Mouse (Mus musculus) activated CD4-positive, CD25-positive, alpha-beta regulatory T cell, adult 4 months (primary cell): ENCODE measurements around the gene Gm49661. TPM values are rescaled to one million over a fixed set of nuclear protein-coding genes. Genes with fewer than 3 reads are reported as not detected.

Experiments used
- ATAC-seq: one replicate; pipeline ENCODE4 v1.8.0; 2017
- polyA plus RNA-seq, 2 experiments: library from polyadenylated mRNA; unstranded; fragments of 100-300 nt; shearing (Covaris generic); gene quantifications; one replicate each; pipeline ENCODE4 v1.2.1; 2017

The Gm49661 gene
- polyA plus RNA-seq, 2 experiments from 2014 or later = not detected

GRCm38 (mm10) chr8:84928456-84929306, 40.6 kb downstream of the Gm49661 start:
- ATAC-seq = no peak

DNA sequence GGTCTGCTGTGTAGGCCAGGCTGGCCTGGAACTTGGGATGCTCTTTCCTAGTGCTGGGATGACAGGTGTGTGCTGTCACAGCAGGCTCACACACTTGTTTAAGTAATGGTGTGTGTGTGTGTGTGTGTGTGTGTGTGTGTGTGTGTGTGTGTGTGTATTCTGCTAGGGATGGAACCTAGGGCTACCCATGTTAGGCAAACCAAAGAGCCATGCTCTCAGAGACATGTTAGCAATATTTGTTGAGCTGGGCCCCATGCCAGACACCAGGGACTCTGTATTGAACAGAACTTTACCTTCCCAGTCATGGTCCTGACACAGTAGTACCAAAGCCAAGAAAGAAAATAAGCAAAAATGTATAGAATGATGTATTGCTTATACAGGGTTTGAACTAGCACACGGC, 41.7 kb downstream of the Gm49661 start:
- no peak for ATAC-seq

DNA sequence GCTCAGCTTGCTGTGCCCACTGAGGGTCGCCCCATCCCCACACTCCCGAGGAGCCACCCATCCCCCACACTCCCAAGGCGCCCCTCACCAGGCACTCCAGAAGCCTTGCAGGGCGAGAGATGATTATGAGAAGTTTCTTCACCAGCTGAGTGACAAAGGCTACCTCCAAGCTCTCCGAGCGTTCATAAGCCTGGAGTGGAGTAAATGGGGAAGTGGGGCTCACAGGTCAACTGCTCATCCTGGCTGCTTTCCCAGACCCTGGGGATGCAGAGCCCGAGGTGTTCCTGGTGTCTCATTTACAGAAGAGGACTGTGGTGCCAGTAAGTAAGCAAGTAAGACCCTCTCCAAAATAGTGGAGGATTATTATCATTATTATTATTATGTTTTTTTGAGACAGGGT, 43.7 kb downstream of the Gm49661 start:
- no peak for ATAC-seq

DNA sequence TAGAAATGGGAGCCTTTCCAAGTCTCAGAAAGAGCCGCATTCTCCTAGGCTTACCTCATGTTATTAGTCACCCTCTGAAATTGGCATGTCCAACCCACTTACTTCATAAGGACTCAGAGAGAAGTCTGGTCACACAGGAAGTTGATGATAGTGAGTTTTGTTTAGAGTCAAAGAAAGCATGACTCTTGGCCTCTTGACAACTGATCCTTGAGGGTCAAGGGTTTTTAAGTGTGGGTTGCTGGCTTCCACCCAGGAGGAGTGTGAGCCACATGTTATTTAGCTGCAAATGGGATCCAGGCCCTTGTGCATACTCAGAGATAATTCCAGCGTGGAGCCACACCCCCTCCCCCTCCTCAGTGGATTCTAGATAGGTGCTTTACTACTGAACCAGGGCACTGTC, 47.6 kb downstream of the Gm49661 start:
- no peak for ATAC-seq

DNA sequence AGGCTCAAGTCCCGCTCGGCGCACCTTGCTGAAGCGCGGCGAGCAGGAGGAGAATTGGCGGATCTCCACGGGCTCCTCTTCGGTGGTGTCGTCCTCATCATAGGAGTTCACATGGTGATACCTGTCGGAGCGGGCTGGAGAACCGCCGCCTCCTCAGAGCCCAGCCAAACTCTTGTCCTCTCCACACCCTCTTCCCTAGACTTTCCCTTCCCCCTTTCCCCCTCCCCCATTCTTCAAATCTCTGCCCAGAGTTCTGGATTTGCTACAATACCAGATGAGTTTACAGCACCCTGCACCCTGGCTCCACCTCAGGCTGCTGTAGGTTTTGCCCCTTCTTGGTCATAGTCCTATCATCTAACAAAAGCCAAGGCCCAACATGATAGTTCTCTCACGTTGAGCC, 50.6 kb downstream of the Gm49661 start:
- no peak for ATAC-seq

DNA sequence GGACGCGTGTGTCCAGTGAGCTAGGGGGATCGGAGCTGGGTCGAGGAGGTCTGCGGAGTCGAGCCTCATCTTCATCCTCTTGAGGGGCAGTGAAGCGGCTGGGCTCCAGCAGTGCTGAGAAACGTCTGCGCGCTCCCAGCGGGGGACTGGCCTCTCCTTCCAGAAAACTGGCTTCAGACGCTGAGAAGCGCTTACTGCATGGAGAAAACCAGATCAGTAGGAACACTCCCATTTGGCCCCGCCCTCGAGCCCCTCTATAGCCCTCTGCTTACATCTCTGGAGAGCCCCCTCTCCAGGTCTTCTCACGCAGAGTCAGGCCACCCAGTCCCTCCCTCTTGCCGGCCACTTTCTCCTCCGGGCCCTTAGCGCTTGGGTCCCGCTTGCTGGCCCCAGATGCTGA, 51.5 kb downstream of the Gm49661 start:
- no peak for ATAC-seq

Other genes starting within 250 kb of the Gm49661 start
- gene G430095P16Rik, start 246.4 kb downstream of the Gm49661 start, polyA plus RNA-seq = 10 to 100 TPM; 20.2 to 37.5 TPM
- gene Nfix, start 169.1 kb downstream of the Gm49661 start, polyA plus RNA-seq = 1 to 10 TPM; 2.0 to 2.2 TPM
- gene Dand5, start 146.6 kb downstream of the Gm49661 start, polyA plus RNA-seq = 1 to 10 TPM; 4.2 to 4.5 TPM
- gene Gadd45gip1, start 137.9 kb downstream of the Gm49661 start, polyA plus RNA-seq = 10 to 100 TPM; 18.5 to 21.5 TPM
- gene Rad23a, start 128.8 kb downstream of the Gm49661 start, polyA plus RNA-seq = 100 to 1,000 TPM; 125 to 131 TPM
- 100 to 1,000 TPM; 269 to 303 TPM for gene Calr, start 122.5 kb downstream of the Gm49661 start, polyA plus RNA-seq
- gene Farsa, start 112.4 kb downstream of the Gm49661 start, polyA plus RNA-seq = 10 to 100 TPM; 45.8 to 58.4 TPM
- gene Syce2, start 97.3 kb downstream of the Gm49661 start, polyA plus RNA-seq = 10 to 100 TPM in 1 of 2 experiments, 1 to 10 TPM in 1; 8.2 to 15.0 TPM
- gene Gcdh, start 75.5 kb downstream of the Gm49661 start, polyA plus RNA-seq = 10 to 100 TPM; 11.3 to 15.1 TPM
- gene Klf1, start 67.5 kb downstream of the Gm49661 start, polyA plus RNA-seq = 1 to 10 TPM in 1 of 2 experiments, not detected in 1; 1.1 TPM
- 10 to 100 TPM; 15.1 to 18.1 TPM for gene Dnase2a, start 60.9 kb downstream of the Gm49661 start, polyA plus RNA-seq
- 1 to 10 TPM in 1 of 2 experiments, under 1 TPM in 1; 0.64 to 1.0 TPM for gene Mast1, start 32.1 kb downstream of the Gm49661 start, polyA plus RNA-seq
- not detected for gene Rtbdn, start 22.4 kb downstream of the Gm49661 start, polyA plus RNA-seq
- 100 to 1,000 TPM; 246 to 312 TPM for gene Prdx2, start 154 bp upstream of the Gm49661 start, polyA plus RNA-seq
- gene Rnaseh2a, start 334 bp upstream of the Gm49661 start, polyA plus RNA-seq = 10 to 100 TPM; 68.9 to 91.0 TPM
- gene Junb, start 9.3 kb upstream of the Gm49661 start, polyA plus RNA-seq = 10 to 100 TPM; 28.9 to 30.5 TPM
- gene Hook2, start 21.2 kb upstream of the Gm49661 start, polyA plus RNA-seq = 1 to 10 TPM; 2.6 to 3.0 TPM
- gene Best2, start 45.1 kb upstream of the Gm49661 start, polyA plus RNA-seq = not detected
- gene Asna1, start 55.8 kb upstream of the Gm49661 start, polyA plus RNA-seq = 10 to 100 TPM; 55.6 to 98.1 TPM
- 10 to 100 TPM; 26.8 to 30.5 TPM for gene Trir, start 57.4 kb upstream of the Gm49661 start, polyA plus RNA-seq
- gene Tnpo2, start 67.5 kb upstream of the Gm49661 start, polyA plus RNA-seq = 10 to 100 TPM in 1 of 2 experiments, 1 to 10 TPM in 1; 9.2 to 19.4 TPM
- 1 to 10 TPM; 2.8 to 3.1 TPM for gene Fbxw9, start 90.6 kb upstream of the Gm49661 start, polyA plus RNA-seq
- gene Gm5741, start 98.5 kb upstream of the Gm49661 start, polyA plus RNA-seq = not detected
- gene Dhps, start 102.3 kb upstream of the Gm49661 start, polyA plus RNA-seq = 10 to 100 TPM; 28.3 to 29.8 TPM
- gene Wdr83os, start 111.3 kb upstream of the Gm49661 start, polyA plus RNA-seq = 100 to 1,000 TPM; 132 to 134 TPM
- gene Wdr83, start 111.9 kb upstream of the Gm49661 start, polyA plus RNA-seq = 10 to 100 TPM; 33.1 to 46.7 TPM
- 10 to 100 TPM; 64.8 to 82.0 TPM for gene Man2b1, start 113.8 kb upstream of the Gm49661 start, polyA plus RNA-seq
- not detected for gene Zfp791, start 153.7 kb upstream of the Gm49661 start, polyA plus RNA-seq
- under 1 TPM in 1 of 2 experiments, not detected in 1; 0.20 TPM for gene Cks1brt, start 182.5 kb upstream of the Gm49661 start, polyA plus RNA-seq